Mouse (Mus musculus) heart, postnatal 0 days (tissue): ENCODE data around the gene Arap1. TPM values are rescaled to one million over a fixed set of nuclear protein-coding genes. Genes with fewer than 3 reads are reported as not detected.
A peak's percentile ranks its signal among the peaks of the same experiment; 100 is the strongest.

ENCODE experiments used
- ATAC-seq: fragments of 200-750 bp; cut with Nextera tagmentation; 2 replicates; pipeline ENCODE4 v1.8.0; 2017; ENCODE audit warnings: low read depth, moderate number of reproducible peaks, moderate library complexity; ENCODE audit not compliant: insufficient read depth
- DNase-seq: peaks from one replicate; pipeline ENCODE4 v3.0.0-alpha.2; 2016; ENCODE audit warnings: low spot score
- H3K27ac ChIP-seq: fragments of 300-500 bp; sonication (generic); 2 replicates; pipeline ENCODE4 v1.5.1; 2014; ENCODE audit warnings: low read depth, mild to moderate bottlenecking
- H3K27me3 ChIP-seq: fragments of 300-500 bp; sonication (generic); 2 replicates; pipeline ENCODE4 v1.6.1; 2014; ENCODE audit warnings: low read length, mixed read lengths; ENCODE audit not compliant: control insufficient read depth, insufficient read depth
- H3K36me3 ChIP-seq: fragments of 300-500 bp; sonication (generic); replicated peaks from 2 replicates; pipeline ENCODE4 v1.6.1; 2014; ENCODE audit warnings: low read length, mixed read lengths; ENCODE audit not compliant: control insufficient read depth, insufficient read depth
- H3K4me1 ChIP-seq: fragments of 300-500 bp; sonication (generic); 2 replicates; pipeline ENCODE4 v1.6.1; 2014; ENCODE audit warnings: antibody characterized with exemption; ENCODE audit not compliant: control insufficient read depth, insufficient read depth
- H3K4me2 ChIP-seq: fragments of 300-500 bp; sonication (generic); 2 replicates; pipeline ENCODE4 v1.6.1; 2014; ENCODE audit warnings: low read depth, mild to moderate bottlenecking, low read length, moderate library complexity
- H3K4me3 ChIP-seq: fragments of 300-500 bp; sonication (generic); 2 replicates; pipeline ENCODE4 v1.5.1; 2014; ENCODE audit warnings: low read depth, low read length
- H3K9ac ChIP-seq: fragments of 300-500 bp; sonication (generic); replicated peaks from 2 replicates; pipeline ENCODE4 v1.6.1; 2014; ENCODE audit warnings: low read depth, low read length, mixed read lengths
- H3K9me3 ChIP-seq: fragments of 300-500 bp; sonication (generic); replicated peaks from 2 replicates; pipeline ENCODE4 v1.6.1; 2016; ENCODE audit warnings: low read length; ENCODE audit not compliant: control insufficient read depth
- CTCF ChIP-seq: IDR thresholded peaks from 2 replicates; pipeline ENCODE4 v1.5.1; 2016; ENCODE audit warnings: antibody characterized with exemption, control low read depth, low read depth
- EP300 ChIP-seq: IDR thresholded peaks from 2 replicates; pipeline ENCODE4 v1.6.1; 2016; ENCODE audit warnings: antibody characterized with exemption, low read depth
- WGBS: fragments of 180-500 bp; shearing (Covaris S2); extraction: QIAGEN DNeasy Blood & Tissue Kit; methylation state at CpG from one replicate; pipeline ENCODE4 v1.1.7; 2014; 5-methylcytosine and 5-hydroxymethylcytosine counted together
- polyA plus RNA-seq: library from polyadenylated mRNA; unstranded; fragments of >200 nt; fragmentation: Nextera tagmentation; extraction: Ambion mirVana; gene quantifications from 2 replicates; pipeline ENCODE4 v1.2.1, GENCODE M21; 2015
- total RNA-seq: library from RNA; depleted of rRNA; stranded (reverse); fragments of >200 nt; gene quantifications from 2 replicates; pipeline ENCODE4 v1.2.3, GENCODE M21; 2014; ENCODE audit warnings: low replicate concordance; rRNA removed

Gene Arap1
- total and polyA plus RNA-seq, 2 experiments from 2014 or later, result 18.6 to 101 TPM

- Histone ChIP-seq H3K4me3 (no peak overlapping the region), H3K4me2 (no peak overlapping the region), H3K27ac (peak overlapping the region; percentile 44; the same call in 1 of the 2 replicates), H3K27me3 (no peaks in the 10 kb centered on the region), H3K4me1 (peaks cover 49% of the 10 kb centered on the region), H3K9me3 (no peaks in the 10 kb centered on the region), H3K36me3 (no peaks in the 10 kb centered on the region), H3K9ac (no peak overlapping the region)
- DNase-seq, result no peak
- TF ChIP-seq CTCF, result no peak
- TF ChIP-seq EP300, result no peak
- 61% methylated on average over 4 of the region's 4 CpGs for WGBS
- no peak for ATAC-seq
These were observed 110.5 kb downstream of the Arap1 start for GRCm38 (mm10) chr7:101458278-101458781.

DNA sequence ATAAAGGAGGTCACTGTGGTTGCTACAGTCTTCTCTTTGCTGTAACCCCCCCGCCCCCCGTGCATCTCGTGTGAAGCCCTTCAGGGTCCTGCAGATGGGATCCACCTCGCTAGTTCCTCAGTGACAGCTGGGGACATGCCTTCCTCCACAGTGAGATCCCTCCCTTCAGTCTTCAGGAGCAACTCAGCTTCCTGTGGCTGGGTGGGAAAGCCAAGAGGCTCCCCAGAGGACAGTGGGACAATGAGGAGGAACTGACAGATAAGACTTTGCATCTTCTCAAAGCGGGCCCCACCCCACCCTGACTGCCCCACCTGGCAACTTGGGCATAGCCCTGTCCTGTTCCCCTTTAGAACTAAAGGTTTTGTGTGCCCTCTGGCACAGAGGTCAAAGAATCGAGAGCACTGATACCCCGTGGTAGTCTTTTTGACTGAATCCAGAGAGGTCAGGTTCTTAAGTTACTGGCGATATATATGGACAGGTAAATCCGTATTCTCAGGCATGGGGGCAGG lies 111.5 kb downstream of the Arap1 start:
- Histone ChIP-seq H3K9me3 (no peaks in the 10 kb centered on the region), H3K4me1 (peaks cover 56% of the 10 kb centered on the region), H3K4me3 (no peak overlapping the region), H3K27ac (no peak overlapping the region), H3K4me2 (no peak overlapping the region), H3K9ac (no peak overlapping the region), H3K36me3 (no peaks in the 10 kb centered on the region), H3K27me3 (no peaks in the 10 kb centered on the region)
- TF ChIP-seq CTCF, result no peak
- TF ChIP-seq EP300, result no peak
- WGBS, result 67% methylated on average over 9 of the region's 9 CpGs
- DNase-seq, result no peak
- ATAC-seq, result no peak

DNA sequence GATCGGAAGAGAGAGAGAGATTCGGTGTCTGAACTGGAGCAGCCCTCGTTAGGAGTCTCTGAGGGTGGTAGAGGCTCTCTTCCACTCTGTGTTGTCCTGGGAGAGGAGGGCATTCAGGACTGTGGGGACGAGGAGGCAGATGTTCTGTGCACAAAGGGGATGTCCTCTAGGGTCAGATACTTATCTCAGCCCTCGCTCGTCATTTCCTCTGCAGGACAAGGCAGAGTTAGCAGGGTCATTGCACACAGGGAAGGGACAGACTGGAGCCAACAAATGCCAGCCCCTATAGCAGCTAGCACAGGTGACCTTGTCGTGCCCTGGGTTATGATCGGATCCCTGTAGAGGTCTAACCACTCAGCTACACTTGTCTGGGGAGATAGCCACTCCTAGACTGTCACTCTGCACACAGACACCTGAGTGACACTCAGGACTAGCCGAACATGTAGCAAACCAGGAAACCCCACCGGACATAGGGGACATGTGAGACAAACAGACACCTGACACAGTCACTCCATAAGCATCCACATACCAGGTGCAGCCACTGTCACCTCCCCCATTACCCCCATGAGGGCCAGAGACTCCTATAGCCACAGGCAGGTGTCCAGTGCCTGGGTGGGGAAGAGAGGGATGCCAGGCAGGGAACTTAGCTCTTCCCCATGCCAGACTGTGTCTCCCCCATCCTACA lies 112.2 kb downstream of the Arap1 start:
- Histone ChIP-seq H3K9me3 (no peaks in the 10 kb centered on the region), H3K36me3 (no peaks in the 10 kb centered on the region), H3K4me2 (peak overlapping the region; percentile 14; the same call in 1 of the 2 replicates), H3K27ac (peak overlapping the region; percentile 58), H3K9ac (no peak overlapping the region; the same call in 1 of the 2 replicates), H3K27me3 (no peaks in the 10 kb centered on the region), H3K4me1 (peaks cover 63% of the 10 kb centered on the region), H3K4me3 (no peak overlapping the region)
- DNase-seq (no peak), ATAC-seq (peak; percentile 23)
- TF ChIP-seq CTCF (no peak), EP300 (no peak)
- 47% methylated on average over 10 of the region's 10 CpGs for WGBS

DNA sequence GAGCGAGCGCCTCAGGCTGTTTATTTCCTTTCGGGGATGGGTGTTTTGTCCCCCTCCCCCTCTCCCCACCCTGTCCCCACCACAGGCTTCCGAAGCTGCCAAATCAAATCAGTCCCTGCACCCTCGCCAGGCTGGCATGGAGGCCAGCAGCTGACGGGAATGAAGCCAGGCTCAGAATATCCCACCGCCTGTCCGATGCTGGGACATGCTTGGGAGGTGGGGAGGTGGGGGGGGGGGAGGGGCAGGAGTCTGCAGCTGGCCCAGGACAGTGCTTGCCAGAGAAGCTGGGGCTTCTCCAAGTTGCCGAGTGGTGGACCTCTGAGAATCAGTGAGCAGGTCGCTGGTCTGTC lies 112.7 kb downstream of the Arap1 start:
- H3K4me1 ChIP-seq, result peaks cover 68% of the 10 kb centered on the region
- H3K27me3 ChIP-seq, result no peaks in the 10 kb centered on the region
- ATAC-seq (peak; percentile 78), DNase-seq (peak; percentile 82)
- H3K4me2 ChIP-seq, result peak overlapping the region; percentile 14; the same call in 1 of the 2 replicates
- H3K9me3 ChIP-seq, result no peaks in the 10 kb centered on the region
- peak overlapping the region; percentile 58 for H3K27ac ChIP-seq
- TF ChIP-seq CTCF (no peak), EP300 (no peak)
- no peak overlapping the region; the same call in 1 of the 2 replicates for H3K9ac ChIP-seq
- 14% methylated on average over 8 of the region's 10 CpGs for WGBS
- H3K4me3 ChIP-seq, result no peak overlapping the region
- H3K36me3 ChIP-seq, result no peaks in the 10 kb centered on the region

DNA sequence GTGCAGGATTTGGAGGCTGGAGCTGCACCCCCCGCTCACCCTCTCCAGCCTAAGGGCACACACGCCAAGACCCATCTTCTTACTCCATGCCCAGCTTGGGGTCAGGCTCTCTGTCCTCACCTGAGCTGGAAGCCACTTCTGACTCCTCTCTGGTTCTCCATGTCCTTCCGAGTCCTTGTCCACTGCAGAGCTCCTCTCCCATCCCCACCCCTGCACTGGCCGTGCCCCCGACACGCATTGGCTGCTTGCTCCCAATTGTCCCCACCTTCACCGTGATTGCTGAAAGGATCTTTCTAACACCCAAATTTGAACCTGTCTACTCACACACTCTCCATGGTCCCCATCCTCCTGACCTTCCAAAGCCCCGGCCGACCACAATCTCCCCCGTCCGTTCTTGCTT lies 113.7 kb downstream of the Arap1 start:
- Histone ChIP-seq H3K4me2 (no peak overlapping the region), H3K27ac (no peak overlapping the region), H3K27me3 (no peaks in the 10 kb centered on the region), H3K36me3 (no peaks in the 10 kb centered on the region), H3K4me1 (peaks cover 78% of the 10 kb centered on the region), H3K4me3 (no peak overlapping the region), H3K9ac (no peak overlapping the region), H3K9me3 (no peaks in the 10 kb centered on the region)
- WGBS, result 74% methylated on average over 11 of the region's 11 CpGs
- no peak for DNase-seq
- TF ChIP-seq EP300 (no peak), CTCF (no peak)
- no peak for ATAC-seq

Other genes starting within 250 kb of the Arap1 start
- gene Atg16l2, start 45.8 kb upstream of the Arap1 start, total RNA-seq, result 67.1 and 93.8 TPM in 2 replicates
- gene Atg16l2, start 45.8 kb upstream of the Arap1 start, polyA plus RNA-seq, result 15.9 and 20.5 TPM in 2 replicates
- 62.6 and 76.7 TPM in 2 replicates for gene Stard10, start 31.0 kb upstream of the Arap1 start, total RNA-seq
- 45.9 and 53.6 TPM in 2 replicates for gene Stard10, start 31.0 kb upstream of the Arap1 start, polyA plus RNA-seq
- gene Gm45837, start 62.8 kb downstream of the Arap1 start, total RNA-seq, result 33.8 TPM in 1 of 2 replicates, not detected in the other
- 2.4 TPM in 1 of 2 replicates, not detected in the other for gene Gm45837, start 62.8 kb downstream of the Arap1 start, polyA plus RNA-seq
- 4.7 and 35.2 TPM in 2 replicates for gene Pde2a, start 73.6 kb downstream of the Arap1 start, total RNA-seq
- gene Pde2a, start 73.6 kb downstream of the Arap1 start, polyA plus RNA-seq, result 19.3 and 22.1 TPM in 2 replicates
- gene Art2b, start 237.5 kb downstream of the Arap1 start, total RNA-seq, result not detected in 2 replicates
- gene Art2b, start 237.5 kb downstream of the Arap1 start, polyA plus RNA-seq, result not detected in 2 replicates